Mouse (Mus musculus) ES-E14 (cell line): ENCODE data around the gene Coq8a.

ENCODE experiments used
- CHD2 ChIP-seq: IDR thresholded peaks from 2 replicates; pipeline ENCODE4 v1.6.1; 2014; ENCODE audit warnings: mild to moderate bottlenecking, low read depth, low read length, inconsistent platforms
- HCFC1 ChIP-seq: IDR thresholded peaks from 2 replicates; pipeline ENCODE4 v1.6.1; 2012; ENCODE audit warnings: low read length, inconsistent platforms, borderline replicate concordance; ENCODE audit not compliant: insufficient read depth
- MAFK ChIP-seq: IDR thresholded peaks from 2 replicates; pipeline ENCODE4 v1.6.1; 2014; ENCODE audit warnings: mild to moderate bottlenecking, low read depth, low read length, inconsistent platforms; ENCODE audit not compliant: insufficient read depth
- ZC3H11A ChIP-seq: IDR thresholded peaks from 2 replicates; pipeline ENCODE4 v1.6.1; 2012; ENCODE audit warnings: low read depth, mild to moderate bottlenecking, inconsistent platforms, low read length, borderline replicate concordance
- ZNF384 ChIP-seq: IDR thresholded peaks from 2 replicates; pipeline ENCODE4 v1.6.1; 2012; ENCODE audit warnings: low read depth, low read length, inconsistent platforms

DNA sequence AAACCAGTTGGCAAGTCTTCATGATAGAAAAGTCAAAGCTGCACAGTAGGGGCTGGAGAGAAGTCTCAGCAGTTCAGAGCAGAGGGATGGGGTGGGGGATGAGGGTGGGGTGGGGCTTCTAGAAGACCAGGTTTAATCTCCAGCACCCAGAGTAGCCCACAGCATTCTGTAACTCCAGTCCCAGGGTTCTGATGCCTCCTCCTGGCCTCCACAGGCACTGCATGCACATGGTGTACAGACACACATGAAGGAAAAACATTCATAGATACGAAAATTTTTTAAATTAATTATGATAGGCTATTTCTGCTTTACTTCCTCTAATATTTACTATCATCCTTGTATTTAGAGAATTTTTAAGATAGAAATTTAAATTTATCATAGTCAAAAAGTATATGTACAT is 82.9 kb downstream of the Coq8a start:
- TF ChIP-seq CHD2 (no peak), ZNF384 (no peak), MAFK (no peak), HCFC1 (no peak), ZC3H11A (peak; percentile 93)
